Mouse (Mus musculus): ENCODE data around the gene Dpp6. TPM values are rescaled to one million over a fixed set of nuclear protein-coding genes. Genes with fewer than 3 reads are reported as not detected.

The Dpp6 gene
- polyA plus RNA-seq (2017; shearing (Covaris generic)), result not detected

GRCm38 (mm10) chr5:26816975-26817941, at the start of gene Dpp6:
Gene Dpp6, plus strand, starts transcription at chr5:26817203.

GRCm38 (mm10) chr5:27501338-27501737, 684.3 kb downstream of the Dpp6 start, which contains the start of gene Speer4b:
Gene Speer4b, minus strand, starts transcription at chr5:27501438.

All from inflammation-experienced regulatory T-cells, adult 16 weeks (primary cell).